Mouse (Mus musculus): ENCODE measurements around the gene Spata13.

Gene Spata13

DNA sequence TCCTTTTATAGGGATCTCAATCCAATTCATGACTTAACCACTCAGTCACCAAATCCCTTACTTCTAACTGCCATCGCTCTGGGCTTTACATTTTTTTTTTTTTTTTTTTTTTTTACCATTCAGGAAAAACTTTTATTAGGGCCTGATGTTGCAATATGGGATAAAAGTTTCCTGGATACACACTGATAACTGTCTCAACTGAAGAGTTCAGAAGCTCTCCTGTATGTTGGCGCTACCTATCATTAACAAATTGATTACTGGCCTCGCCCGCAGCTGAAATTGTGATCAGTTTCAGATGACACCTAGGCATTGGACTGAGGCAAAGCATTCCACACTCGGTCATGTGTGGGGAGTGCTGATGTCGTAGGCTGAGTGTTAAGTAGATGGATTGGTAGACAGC, 7.3 kb downstream of the Spata13 start:
- no peak for DNase-seq

DNA sequence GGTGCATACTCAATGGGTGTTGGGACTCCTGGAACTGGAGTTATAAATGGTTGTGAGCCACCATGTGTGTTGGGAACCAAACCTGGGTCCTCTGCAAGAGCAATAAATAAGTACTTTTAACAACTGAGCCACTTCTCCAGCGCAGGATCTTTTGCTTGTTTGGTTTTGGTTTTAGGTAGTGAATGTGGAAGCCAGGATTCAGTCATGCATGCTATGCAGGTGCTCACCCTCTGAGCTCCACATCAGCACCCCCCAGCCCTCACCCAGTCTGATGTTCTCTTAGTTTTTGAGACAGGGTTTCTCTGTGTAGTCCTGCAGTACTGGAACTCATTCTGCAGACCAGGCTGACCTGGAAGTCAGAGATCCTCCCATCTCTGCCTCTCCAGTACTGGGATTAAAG, 8.3 kb downstream of the Spata13 start:
- no peak for DNase-seq

DNA sequence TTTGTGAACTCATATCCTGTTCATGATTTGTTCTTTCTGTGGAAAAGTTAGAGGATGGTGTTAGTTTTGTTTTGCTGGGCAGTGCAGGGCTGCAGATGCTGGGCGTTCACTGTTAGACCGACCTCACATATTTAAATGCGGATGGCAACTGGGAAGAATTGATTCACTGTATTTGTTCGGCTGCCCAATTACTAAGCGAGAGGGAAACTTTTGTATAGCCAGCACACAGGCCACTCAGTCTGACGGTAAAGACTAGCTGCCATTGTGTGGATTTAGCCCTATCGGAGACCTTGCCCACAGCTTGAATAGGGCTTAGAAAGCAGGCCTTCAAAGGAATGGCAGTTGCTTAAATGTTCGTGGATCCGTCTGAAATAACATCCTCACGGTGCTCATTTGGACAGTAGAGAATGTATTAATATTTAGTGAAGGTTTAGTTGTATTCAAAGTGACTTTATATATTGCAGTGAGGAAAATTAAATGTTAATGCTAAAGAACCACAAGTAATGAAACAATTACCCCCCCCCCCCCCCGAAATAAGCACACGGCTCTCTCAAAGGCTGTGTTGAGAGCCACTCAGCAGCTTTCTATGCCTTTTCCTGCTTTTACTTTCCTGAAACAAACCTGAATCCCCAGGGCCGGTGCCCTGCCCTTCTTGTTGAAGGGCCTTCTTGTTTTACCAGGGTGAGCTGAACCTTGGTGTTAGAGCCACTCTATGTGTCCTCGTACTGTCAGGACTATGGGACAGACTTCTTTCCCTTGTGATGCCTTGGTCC, 9.5 kb downstream of the Spata13 start:
- no peak for DNase-seq

DNA sequence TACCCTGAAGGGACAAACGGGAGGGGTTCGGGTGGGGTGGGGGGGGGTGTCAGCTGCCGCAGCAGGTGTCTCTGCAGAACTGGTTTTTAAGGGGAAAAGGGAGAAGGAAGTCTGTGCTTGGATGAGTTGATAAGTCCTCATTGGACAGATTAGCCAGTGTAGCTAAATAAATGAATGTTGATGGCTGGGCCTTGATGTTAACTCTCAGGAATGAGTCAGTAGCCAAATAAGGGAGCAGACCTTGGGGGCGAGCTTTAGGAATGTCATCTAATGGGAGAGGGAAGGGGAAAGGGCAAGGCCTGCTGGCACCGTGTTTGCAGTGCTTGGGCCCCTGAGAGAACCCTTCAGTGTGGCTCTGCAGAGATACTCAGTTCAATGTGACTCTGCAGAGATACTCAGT, 12.6 kb downstream of the Spata13 start:
- no peak for DNase-seq

GRCm38 (mm10) chr14:60647885-60648284, 14.1 kb downstream of the Spata13 start:
- DNase-seq = no peak

DNA sequence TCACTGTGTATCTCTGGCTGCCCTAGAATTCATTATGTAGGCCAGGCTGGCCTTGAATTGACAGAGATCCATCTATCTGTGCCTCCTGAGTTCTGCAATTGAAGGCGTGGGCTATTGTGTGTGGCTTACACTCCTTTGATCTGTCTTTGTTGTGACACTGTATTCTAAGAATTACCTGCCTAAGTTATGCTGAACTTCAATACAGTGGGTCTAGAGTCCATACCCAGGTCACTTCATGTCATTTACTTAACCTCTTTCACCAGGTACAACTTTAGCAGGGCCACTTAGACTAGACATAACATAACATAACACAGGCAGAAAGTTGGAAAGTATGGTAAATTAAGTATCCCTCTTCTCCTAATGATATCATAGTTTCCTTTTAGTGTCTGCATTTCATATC, 15.2 kb downstream of the Spata13 start:
- DNase-seq = no peak

GRCm38 (mm10) chr14:60653184-60653583, 19.4 kb downstream of the Spata13 start:
- DNase-seq = no peak

- DNase-seq = no peak
Observed at GRCm38 (mm10) chr14:60653977-60654376, 20.2 kb downstream of the Spata13 start.

DNA sequence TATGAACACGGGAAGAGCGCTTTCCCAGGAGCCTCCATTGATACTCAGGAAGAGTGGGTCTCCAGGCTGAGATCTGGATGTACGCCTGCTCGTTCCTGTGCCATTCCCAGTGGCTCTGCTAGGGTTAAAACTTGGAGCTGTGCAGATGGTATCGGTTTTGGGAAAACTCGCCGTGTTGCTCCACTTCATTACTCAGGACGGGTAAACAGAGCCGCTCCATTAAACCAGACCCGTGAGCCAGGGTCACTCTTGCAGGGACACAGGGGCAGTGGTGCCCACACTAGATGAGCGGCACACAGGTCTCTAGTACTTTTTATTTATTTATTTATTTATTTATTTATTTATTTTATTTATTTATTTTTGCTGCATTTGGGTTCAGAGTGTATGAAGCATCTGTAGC, 20.9 kb downstream of the Spata13 start:
- peak; percentile 54 for DNase-seq

DNA sequence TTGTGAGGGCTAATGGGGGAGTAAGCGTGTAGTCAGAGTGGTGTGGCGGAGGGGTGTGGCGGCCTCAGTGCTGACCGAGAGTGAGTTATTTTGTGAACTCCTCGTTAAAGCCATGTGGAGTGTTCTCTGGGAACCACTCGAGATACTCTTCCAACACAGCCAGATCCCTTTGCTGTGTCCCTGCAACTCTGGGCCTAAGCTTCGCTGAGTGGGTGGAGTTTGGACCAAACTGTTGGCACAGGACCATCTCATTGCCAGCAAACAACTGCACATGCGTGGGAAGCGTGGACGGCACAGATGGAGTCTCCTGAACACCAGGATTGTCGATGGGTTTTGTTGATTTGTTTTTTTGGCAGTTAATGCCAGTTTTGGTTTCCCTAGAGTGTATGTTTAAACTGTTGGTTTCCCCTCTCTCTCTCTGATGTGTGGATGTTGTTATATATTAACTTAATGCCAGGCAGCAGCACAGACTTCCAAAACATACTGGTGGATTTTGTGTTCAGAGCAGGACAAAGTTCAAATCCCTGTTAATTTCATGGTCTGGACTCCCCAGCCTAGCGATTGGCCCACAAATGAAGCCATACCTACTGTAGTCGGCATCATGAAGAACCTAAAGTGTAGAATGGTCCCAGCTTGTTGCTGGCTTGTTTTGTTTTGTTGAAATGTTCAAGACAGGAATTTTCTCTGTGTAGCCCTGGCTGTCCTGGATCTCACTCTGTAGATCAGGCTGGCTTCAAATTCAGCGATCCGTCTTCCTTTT, 22.3 kb downstream of the Spata13 start:
- DNase-seq = peak; percentile 89

DNA sequence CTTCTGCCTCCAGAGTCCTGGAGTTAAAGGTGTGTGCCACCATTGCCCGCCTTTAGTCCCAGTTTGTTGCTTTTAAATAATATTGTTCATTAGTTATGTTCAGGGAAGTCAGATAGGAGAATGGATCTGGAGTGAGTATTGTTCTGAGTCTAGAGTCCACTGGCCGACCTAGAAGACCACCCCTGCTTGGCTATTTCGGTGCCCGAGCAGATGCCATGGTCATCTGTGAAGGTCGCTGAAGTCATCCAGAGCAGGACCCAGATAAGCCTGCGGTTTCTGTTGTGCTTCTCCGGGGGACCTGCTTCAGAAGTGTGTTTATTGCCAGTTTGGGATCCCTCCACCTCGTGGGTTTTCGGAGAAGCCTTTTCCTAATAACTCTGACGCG, 22.9 kb downstream of the Spata13 start:
- no peak for DNase-seq

GRCm38 (mm10) chr14:60657891-60658290, 24.1 kb downstream of the Spata13 start:
- DNase-seq = no peak

DNA sequence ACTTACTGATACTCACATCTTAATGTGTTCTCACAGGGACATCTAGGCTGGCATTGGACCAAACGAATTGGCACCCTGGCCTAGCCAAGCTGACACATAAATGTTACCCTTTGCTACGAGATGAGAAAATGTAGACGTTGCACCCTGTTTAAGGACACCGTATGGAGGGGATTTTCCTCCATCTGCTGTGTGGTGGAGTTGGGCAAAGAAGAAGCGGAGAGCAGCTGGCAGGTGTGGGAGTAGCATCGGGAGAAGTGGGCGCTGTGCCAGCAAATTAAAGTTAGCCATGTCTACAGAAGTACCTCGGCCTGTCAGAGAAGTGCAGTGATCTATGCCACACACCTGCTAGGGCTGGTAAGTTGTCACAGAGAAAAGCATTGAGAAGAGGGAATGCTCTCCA, 25.7 kb downstream of the Spata13 start:
- peak; percentile 57 for DNase-seq

- no peak for DNase-seq
Observed at GRCm38 (mm10) chr14:60660591-60660990, 26.8 kb downstream of the Spata13 start.

GRCm38 (mm10) chr14:60661281-60661680, 27.5 kb downstream of the Spata13 start:
- no peak for DNase-seq

DNA sequence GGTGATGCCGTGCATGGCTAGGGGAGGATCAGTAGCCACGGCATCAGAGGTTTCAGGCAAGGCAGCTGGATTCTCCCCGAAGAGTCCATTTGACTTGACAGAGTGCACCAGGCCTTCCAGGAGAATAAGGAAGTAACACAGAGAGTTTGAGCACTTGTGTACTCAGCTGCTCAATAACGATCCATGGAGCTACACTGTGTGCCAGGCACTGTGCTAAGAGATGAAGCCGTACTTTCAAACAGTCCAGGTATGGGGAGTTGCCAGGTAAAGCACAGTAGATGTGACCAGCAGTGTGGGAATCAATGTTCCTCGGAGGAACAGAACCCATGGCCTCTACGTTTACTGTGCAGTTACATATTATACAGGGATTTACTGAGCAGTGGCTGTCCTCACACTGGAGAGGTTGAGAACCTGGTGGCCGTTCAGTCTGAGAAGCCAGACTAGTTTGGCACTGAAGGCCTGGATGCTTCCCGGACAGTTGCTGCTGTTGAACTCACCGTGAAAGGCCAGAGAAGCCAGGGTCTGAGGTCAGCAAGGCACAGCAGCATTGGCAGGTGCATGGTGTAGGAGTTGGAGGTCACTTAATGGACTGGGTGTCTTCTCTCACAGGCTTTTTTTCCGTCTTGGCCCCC, 29.6 kb downstream of the Spata13 start:
- DNase-seq = no peak

GRCm38 (mm10) chr14:60664641-60665040, 30.8 kb downstream of the Spata13 start:
- DNase-seq = peak; percentile 80

DNA sequence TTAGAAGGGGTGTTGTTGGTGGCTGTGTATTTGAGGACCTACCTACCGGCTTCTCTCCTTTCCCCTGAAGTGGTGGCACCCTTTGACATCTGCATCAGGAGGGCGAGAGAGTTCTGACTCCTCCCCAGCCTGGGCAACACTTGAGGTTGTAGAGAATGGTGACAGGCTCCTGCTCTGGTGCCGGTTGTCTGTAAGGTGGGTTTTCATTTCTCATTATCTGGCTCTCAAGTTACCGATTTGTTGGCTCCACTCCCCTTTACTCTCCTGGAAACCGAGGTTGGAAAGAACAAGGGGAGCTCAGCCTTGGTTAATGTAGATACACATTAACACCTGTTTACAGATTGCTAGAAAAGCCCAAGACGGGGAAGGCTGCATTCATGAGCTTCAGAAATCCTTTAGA, 31.5 kb downstream of the Spata13 start:
- DNase-seq = peak; percentile 68

DNA sequence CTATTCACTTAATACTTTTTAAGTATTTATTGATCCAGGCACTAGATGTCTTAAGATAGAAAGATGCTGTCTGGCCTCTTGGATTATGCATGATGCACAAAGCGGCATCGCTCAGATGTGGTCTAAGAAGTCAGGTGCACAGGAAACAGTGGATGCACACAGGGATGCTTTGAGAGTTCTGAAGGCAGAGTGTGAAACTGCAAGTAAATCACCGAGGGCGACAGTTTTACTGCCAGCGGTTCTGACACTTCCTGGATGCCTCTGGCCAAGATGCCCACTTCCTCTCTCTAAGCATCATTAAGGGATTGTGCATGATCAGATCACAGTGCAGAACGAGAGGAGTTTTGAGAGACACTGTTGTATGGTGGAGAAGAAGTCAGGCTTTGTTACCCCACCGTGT, 32.5 kb downstream of the Spata13 start:
- no peak for DNase-seq

- DNase-seq = no peak
Observed at GRCm38 (mm10) chr14:60670191-60670590, 36.4 kb downstream of the Spata13 start.

DNA sequence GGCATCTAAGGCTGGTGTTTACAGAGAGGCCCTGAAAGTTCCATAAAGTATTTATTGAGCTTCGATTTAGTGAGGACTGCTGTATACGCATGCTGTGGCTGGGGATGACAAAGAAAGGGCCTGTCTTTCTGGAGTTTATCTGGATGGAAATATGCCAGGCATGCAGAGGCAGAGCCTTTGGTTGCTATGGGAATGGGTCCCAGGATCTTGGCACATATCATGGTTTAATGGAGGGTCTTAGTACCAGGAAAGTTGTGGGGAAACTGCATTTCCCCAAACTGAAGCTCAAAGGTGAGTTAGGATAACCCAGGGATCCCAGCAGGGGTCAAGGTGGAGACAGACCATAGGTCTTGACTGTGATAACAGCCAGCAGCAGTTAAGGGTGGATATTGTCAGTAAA, 37.7 kb downstream of the Spata13 start:
- no peak for DNase-seq

DNA sequence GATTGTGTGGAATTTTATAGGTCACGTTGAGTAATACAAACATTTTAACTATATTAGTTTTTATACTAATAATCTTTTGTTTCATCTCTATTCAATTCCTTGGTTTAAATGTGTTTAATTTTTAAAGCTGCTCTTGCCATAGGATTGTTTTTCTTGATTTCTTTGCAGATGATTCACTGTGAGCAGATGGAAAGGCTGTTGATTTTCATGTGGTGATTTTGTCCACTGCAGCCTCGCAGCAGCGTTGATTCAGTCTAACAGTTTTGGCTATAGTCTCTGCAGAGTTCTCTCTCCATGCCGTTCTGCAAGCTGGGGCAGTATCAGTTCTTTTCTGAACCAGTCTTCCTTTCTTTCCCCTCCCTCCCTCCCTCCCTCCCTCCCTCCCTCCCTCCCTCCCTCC, 41.9 kb downstream of the Spata13 start:
- no peak for DNase-seq

DNA sequence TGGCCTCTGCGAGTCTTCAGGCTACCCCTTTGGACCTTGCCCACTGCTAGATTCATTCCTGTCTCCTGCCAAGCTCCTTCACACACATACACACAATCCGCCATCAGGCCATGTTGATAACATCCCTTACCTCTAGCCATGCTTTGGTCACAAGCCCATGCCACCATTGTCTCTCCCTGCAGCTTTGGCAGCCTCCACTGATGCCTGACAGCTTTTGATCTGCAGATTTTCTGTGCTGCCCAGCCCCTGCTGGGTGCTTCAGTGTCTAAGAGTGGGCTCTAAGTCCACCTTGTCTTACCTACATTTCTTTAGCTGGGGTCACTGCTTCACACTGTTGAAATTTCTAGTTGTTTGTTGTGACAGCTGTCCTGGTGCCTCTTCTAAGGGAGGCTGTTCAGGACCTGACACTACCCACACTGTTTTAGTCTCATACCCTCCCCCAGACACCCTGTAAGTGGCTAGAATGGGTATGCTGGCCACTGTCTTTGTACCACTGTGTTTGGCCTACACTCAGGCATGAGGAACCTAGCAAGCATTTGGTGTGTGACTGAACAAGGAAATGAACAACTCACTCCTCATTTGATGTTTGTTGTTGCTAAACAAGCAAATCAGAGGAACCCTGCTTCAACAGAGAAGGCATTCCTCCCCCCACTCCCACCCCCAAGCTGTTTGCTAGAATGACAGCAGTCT, 43.0 kb downstream of the Spata13 start:
- no peak for DNase-seq
